Mouse (Mus musculus) forebrain, embryonic 16.5 days (tissue): Measurements from ENCODE around the gene Ggt7. TPM values are rescaled to one million over a fixed set of nuclear protein-coding genes. Genes with fewer than 3 reads are reported as not detected.

ENCODE experiments used
- polyA plus RNA-seq: library from polyadenylated mRNA; unstranded; fragments of >200 nt; fragmentation: Nextera tagmentation; extraction: Ambion mirVana; gene quantifications from 2 replicates; pipeline ENCODE4 v1.2.1, GENCODE M21; 2015

Ggt7 gene
- polyA plus RNA-seq, 1 experiment from 2014 or later, result 62.3 TPM

Other genes with a start within 250 kb of the Ggt7 start
- 343 and 425 TPM in 2 replicates for gene Map1lc3a, start 241.9 kb downstream of the Ggt7 start, polyA plus RNA-seq
- 53.4 and 60.4 TPM in 2 replicates for gene Pigu, start 160.8 kb downstream of the Ggt7 start, polyA plus RNA-seq
- gene Trp53inp2, start 137.2 kb downstream of the Ggt7 start, polyA plus RNA-seq, result 82.1 and 83.2 TPM in 2 replicates
- 26.9 and 28.7 TPM in 2 replicates for gene Ncoa6, start 44.3 kb downstream of the Ggt7 start, polyA plus RNA-seq
- 22.3 and 22.8 TPM in 2 replicates for gene Acss2, start 289 bp downstream of the Ggt7 start, polyA plus RNA-seq
- gene Gss, start 74.6 kb upstream of the Ggt7 start, polyA plus RNA-seq, result 14.1 and 15.0 TPM in 2 replicates
- gene Myh7b, start 93.0 kb upstream of the Ggt7 start, polyA plus RNA-seq, result 0.62 and 0.63 TPM in 2 replicates
- 179 and 180 TPM in 2 replicates for gene Trpc4ap, start 174.1 kb upstream of the Ggt7 start, polyA plus RNA-seq
- 46.8 and 52.3 TPM in 2 replicates for gene Edem2, start 211.2 kb upstream of the Ggt7 start, polyA plus RNA-seq
- gene Gm17581, start 217.6 kb upstream of the Ggt7 start, polyA plus RNA-seq, result not detected in 2 replicates
- gene Procr, start 232.9 kb upstream of the Ggt7 start, polyA plus RNA-seq, result 1.8 and 2.9 TPM in 2 replicates